Mouse (Mus musculus) MEL (cell line): ENCODE data around the gene Egfr. TPM values are rescaled to one million over a fixed set of nuclear protein-coding genes. Genes with fewer than 3 reads are reported as not detected.
A peak's percentile ranks its signal among the peaks of the same experiment; 100 is the strongest.

Experiments
- DNase-seq: peaks from one replicate; pipeline ENCODE4 v3.0.0; 2011; ENCODE audit warnings: low read depth, low spot score
- H3K27ac ChIP-seq: 2 replicates; pipeline ENCODE4 v1.5.1; 2012; ENCODE audit warnings: low read depth, mild to moderate bottlenecking, control low read depth, low read length, moderate library complexity; ENCODE audit not compliant: control insufficient read depth
- H3K27me3 ChIP-seq, 2 experiments: fragments of 150-350 bp in 1 of 2; sonication (generic) in 1 of 2; 2 replicates each; pipeline ENCODE4 v1.6.1; 2012; ENCODE audit warnings: low read length in 2 of 2, mild to moderate bottlenecking in 2 of 2, improper control_type of control experiment in 1 of 2, moderate library complexity in 1 of 2; ENCODE audit not compliant: insufficient read depth in 2 of 2, control insufficient read depth in 1 of 2
- H3K36me3 ChIP-seq, 2 experiments: 2 replicates each; pipeline ENCODE4 v1.6.1; 2012 to 2014; ENCODE audit warnings: low read length in 2 of 2, improper control_type of control experiment in 1 of 2, inconsistent platforms in 1 of 2, mild to moderate bottlenecking in 1 of 2; ENCODE audit not compliant: insufficient read depth in 2 of 2, control insufficient read depth in 1 of 2
- H3K4me1 ChIP-seq, 2 experiments: fragments of 150-350 bp in 1 of 2; sonication (generic) in 1 of 2; 2 replicates each; pipeline ENCODE4 v1.6.1; 2012; ENCODE audit warnings: low read length in 2 of 2, improper control_type of control experiment in 1 of 2, mild to moderate bottlenecking in 1 of 2; ENCODE audit not compliant: insufficient read depth in 2 of 2, control insufficient read depth in 1 of 2
- H3K4me3 ChIP-seq, 2 experiments: fragments of 150-350 bp in 1 of 2; sonication (generic) in 1 of 2; 2 replicates each; pipeline ENCODE4 v1.5.1; 2012; ENCODE audit warnings: low read depth in 2 of 2, low read length in 2 of 2, mild to moderate bottlenecking in 2 of 2, moderate library complexity in 2 of 2, control low read depth in 1 of 2, improper control_type of control experiment in 1 of 2; ENCODE audit not compliant: control insufficient read depth in 1 of 2, insufficient read depth in 1 of 2
- H3K79me2 ChIP-seq: 2 replicates; pipeline ENCODE4 v1.6.1; 2012; ENCODE audit warnings: mild to moderate bottlenecking, low read length, moderate library complexity; ENCODE audit not compliant: control insufficient read depth, poor library complexity, insufficient read depth
- H3K9ac ChIP-seq: 2 replicates; pipeline ENCODE4 v1.6.1; 2012; ENCODE audit warnings: low read depth, mild to moderate bottlenecking, control low read depth, low read length, moderate library complexity; ENCODE audit not compliant: control insufficient read depth, poor library complexity, severe bottlenecking
- H3K9me3 ChIP-seq: fragments of 150-350 bp; sonication (generic); replicated peaks from 2 replicates; pipeline ENCODE4 v1.6.1; 2012; ENCODE audit warnings: mild to moderate bottlenecking, low read length, improper control_type of control experiment, moderate library complexity; ENCODE audit not compliant: insufficient read depth
- BHLHE40 ChIP-seq: IDR thresholded peaks from 2 replicates; pipeline ENCODE4 v1.6.1; 2012; ENCODE audit warnings: low read depth, mild to moderate bottlenecking, inconsistent platforms, low read length, improper control_type of control experiment, borderline replicate concordance
- MAX ChIP-seq: IDR thresholded peaks from 2 replicates; pipeline ENCODE4 v1.6.1; 2011; ENCODE audit warnings: low read length, improper control_type of control experiment
- MEF2A ChIP-seq: IDR thresholded peaks from 2 replicates; pipeline ENCODE4 v1.6.1; 2014; ENCODE audit warnings: low read depth, mild to moderate bottlenecking, inconsistent platforms, low read length, improper control_type of control experiment; ENCODE audit not compliant: poor library complexity, insufficient replicate concordance, severe bottlenecking; ENCODE audit errors: extremely low read depth
- MXI1 ChIP-seq: IDR thresholded peaks from 2 replicates; pipeline ENCODE4 v1.6.1; 2011; ENCODE audit warnings: mild to moderate bottlenecking, low read depth, low read length, improper control_type of control experiment
- MYC ChIP-seq: IDR thresholded peaks from 2 replicates; pipeline ENCODE4 v1.6.1; 2011; ENCODE audit warnings: low read depth, mild to moderate bottlenecking, low read length, improper control_type of control experiment, moderate library complexity
- POLR2A ChIP-seq, 2 experiments: IDR thresholded peaks; 2 replicates each; pipeline ENCODE4 v1.6.1; 2011 to 2012; ENCODE audit warnings: low read length in 2 of 2, mild to moderate bottlenecking in 2 of 2, control low read depth in 1 of 2, improper control_type of control experiment in 1 of 2, low read depth in 1 of 2, moderate library complexity in 1 of 2; ENCODE audit not compliant: control insufficient read depth in 1 of 2, insufficient read depth in 1 of 2, poor library complexity in 1 of 2
- RCOR1 ChIP-seq: IDR thresholded peaks from 2 replicates; pipeline ENCODE4 v1.6.1; 2012; ENCODE audit warnings: low read depth, mild to moderate bottlenecking, inconsistent platforms, low read length, improper control_type of control experiment
- TAL1 ChIP-seq: IDR thresholded peaks from 2 replicates; pipeline ENCODE4 v1.6.1; 2012; ENCODE audit warnings: mild to moderate bottlenecking, inconsistent platforms, low read length, moderate library complexity, mixed read lengths
- UBTF ChIP-seq: IDR thresholded peaks from 2 replicates; pipeline ENCODE4 v1.6.1; 2012; ENCODE audit warnings: low read depth, mild to moderate bottlenecking, inconsistent platforms, low read length, improper control_type of control experiment, moderate library complexity, borderline replicate concordance; ENCODE audit not compliant: insufficient read depth
- USF1 ChIP-seq: IDR thresholded peaks from 2 replicates; pipeline ENCODE4 v1.6.1; 2014; ENCODE audit warnings: low read depth, mild to moderate bottlenecking, inconsistent platforms, low read length, improper control_type of control experiment, moderate library complexity
- polyA plus RNA-seq, 2 experiments: library from polyadenylated mRNA; stranded (reverse) in 1 of 2; unstranded in 1 of 2; fragments of >175 nt in 1 of 2; fragments of >200 nt in 1 of 2; gene quantifications; 2 replicates each; pipeline versions ENCODE4 v1.2.1 to v1.2.4; 2012; ENCODE audit warnings: low replicate concordance in 2 of 2, low read depth in 1 of 2; ENCODE audit not compliant: insufficient read length in 2 of 2, insufficient read depth in 1 of 2, missing spikeins in 1 of 2
- total RNA-seq: library from RNA; depleted of rRNA; stranded (reverse); fragments of 300-350 nt; gene quantifications from 2 replicates; pipeline ENCODE4 v1.2.3, GENCODE M21; 2012

Gene Egfr
- total and polyA plus RNA-seq, 3 experiments: not detected

GRCm38 (mm10) chr11:16950976-16951760, 199.2 kb downstream of the Egfr start, which contains the start of gene Fbxo48 (continued):
- TF ChIP-seq RCOR1: 0 out of 2 replicates have a peak, but pooled peaks have one; percentile 15

GRCm38 (mm10) chr11:16951761-16952010, 199.7 kb downstream of the Egfr start:
- no peak for TF ChIP-seq MEF2A
- TF ChIP-seq MXI1: peak; percentile 23; the same call in 1 of the 2 replicates
- peak overlapping the region; percentile 69 for H3K27ac ChIP-seq
- DNase-seq: peak; percentile 76
- H3K4me1 ChIP-seq: peaks cover 2 to 16% of the 10 kb centered on the region in 2 experiments; a peak in 2 of 4 replicates
- peaks cover 10% of the 10 kb centered on the region for H3K79me2 ChIP-seq
- H3K36me3 ChIP-seq: peaks cover 0 to 36% of the 10 kb centered on the region in 2 experiments; a peak in 2 of 4 replicates
- H3K9ac ChIP-seq: peak overlapping the region; percentile 76
- H3K4me3 ChIP-seq: peak overlapping the region; percentile 52 to 64
- H3K27me3 ChIP-seq: no peaks in the 10 kb centered on the region
- H3K9me3 ChIP-seq: no peaks in the 10 kb centered on the region

GRCm38 (mm10) chr11:16956115-16956862, 204.3 kb downstream of the Egfr start:
- H3K9ac ChIP-seq: no peak overlapping the region
- H3K79me2 ChIP-seq: peaks cover 9% of the 10 kb centered on the region
- H3K27me3 ChIP-seq: no peaks in the 10 kb centered on the region
- H3K4me3 ChIP-seq: no peak overlapping the region
- H3K27ac ChIP-seq: no peak overlapping the region
- H3K4me1 ChIP-seq: peaks cover 22 to 24% of the 10 kb centered on the region in 2 experiments
- peaks cover 0 to 51% of the 10 kb centered on the region in 2 experiments; a peak in 3 of 4 replicates for H3K36me3 ChIP-seq
- TF ChIP-seq TAL1 (no peak), POLR2A (IDR thresholded peaks at IDR 0.05; ENCODE audit: control insufficient read depth in 1 of 2, insufficient read depth in 1 of 2, low read depth in 1 of 2, low read length in 2 of 2, poor library complexity in 1 of 2) (no peak), BHLHE40 (no peak), MXI1 (no peak), MAX (no peak), USF1 (no peak), MYC (no peak), UBTF (no peak)
- TF ChIP-seq, all 39 proteins: peak for 0
- no peaks in the 10 kb centered on the region for H3K9me3 ChIP-seq
- no peak for DNase-seq
